Mouse (Mus musculus) erythroblast, embryonic 14.5 days (primary cell): ENCODE data around the gene Aldh3a2. TPM values are rescaled to one million over a fixed set of nuclear protein-coding genes. Genes with fewer than 3 reads are reported as not detected.
"Not testable (repeated sequence)": the region's sequence is repeated elsewhere in the genome, so short reads cannot be mapped to it uniquely, and the experiment has no call there.

Experiments
- H3K27me3 ChIP-seq: 2 replicates; pipeline ENCODE4 v1.6.1; 2012; ENCODE audit warnings: inconsistent platforms; ENCODE audit not compliant: control insufficient read depth
- H3K36me3 ChIP-seq: 2 replicates; pipeline ENCODE4 v1.6.1; 2012; ENCODE audit warnings: mild to moderate bottlenecking, inconsistent platforms; ENCODE audit not compliant: control insufficient read depth
- H3K4me1 ChIP-seq: 2 replicates; pipeline ENCODE4 v1.6.1; 2012; ENCODE audit warnings: inconsistent platforms; ENCODE audit not compliant: control insufficient read depth
- H3K4me3 ChIP-seq: replicated peaks from 2 replicates; pipeline ENCODE3; 2012; ENCODE audit warnings: moderate library complexity, mild to moderate bottlenecking, inconsistent platforms
- H3K9me3 ChIP-seq: 2 replicates; pipeline ENCODE4 v1.6.1; 2012; ENCODE audit warnings: low read length, inconsistent platforms, mixed read lengths; ENCODE audit not compliant: control insufficient read depth
- GATA1 ChIP-seq: IDR thresholded peaks from 2 replicates; pipeline ENCODE4 v1.6.1; 2012; ENCODE audit warnings: low read length, inconsistent platforms, mixed read lengths
- TAL1 ChIP-seq: IDR thresholded peaks from 3 replicates; pipeline ENCODE4 v1.6.1; 2012; ENCODE audit warnings: low read length, inconsistent platforms, mixed read lengths
- polyA plus RNA-seq: library from polyadenylated mRNA; stranded (reverse); fragments of >175 nt; gene quantifications from 2 replicates; pipeline ENCODE4 v1.2.3, GENCODE M21; 2012

The Aldh3a2 gene
- polyA plus RNA-seq, 1 experiment, result not detected

DNA sequence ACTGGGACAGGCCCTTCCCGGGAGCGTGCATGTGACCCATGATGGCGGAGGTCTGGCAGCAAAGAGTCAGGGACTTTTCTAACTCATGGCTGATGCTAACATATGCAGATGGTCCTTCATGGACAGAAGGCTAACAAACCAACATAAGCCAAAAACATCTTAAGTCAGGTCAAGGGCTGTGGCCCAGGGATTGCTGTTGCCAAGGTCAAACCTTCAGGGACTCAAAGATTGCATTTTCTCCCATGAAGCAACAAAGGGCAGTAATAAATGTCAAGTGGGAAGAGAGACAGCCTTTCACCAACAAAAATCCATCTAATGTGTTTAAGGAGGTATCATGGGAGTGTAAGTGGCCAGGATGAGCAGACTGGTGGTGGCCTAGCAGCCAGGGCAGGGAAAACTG is 61.1 kb downstream of the Aldh3a2 start:
- H3K36me3 ChIP-seq, result no peaks in the 10 kb centered on the region
- H3K27me3 ChIP-seq, result no peaks in the 10 kb centered on the region; the same call in 1 of the 2 replicates
- H3K9me3 ChIP-seq, result no peaks in the 10 kb centered on the region
- no peaks in the 10 kb centered on the region for H3K4me1 ChIP-seq
- H3K4me3 ChIP-seq, result no peak overlapping the region
- TF ChIP-seq TAL1, result no peak

DNA sequence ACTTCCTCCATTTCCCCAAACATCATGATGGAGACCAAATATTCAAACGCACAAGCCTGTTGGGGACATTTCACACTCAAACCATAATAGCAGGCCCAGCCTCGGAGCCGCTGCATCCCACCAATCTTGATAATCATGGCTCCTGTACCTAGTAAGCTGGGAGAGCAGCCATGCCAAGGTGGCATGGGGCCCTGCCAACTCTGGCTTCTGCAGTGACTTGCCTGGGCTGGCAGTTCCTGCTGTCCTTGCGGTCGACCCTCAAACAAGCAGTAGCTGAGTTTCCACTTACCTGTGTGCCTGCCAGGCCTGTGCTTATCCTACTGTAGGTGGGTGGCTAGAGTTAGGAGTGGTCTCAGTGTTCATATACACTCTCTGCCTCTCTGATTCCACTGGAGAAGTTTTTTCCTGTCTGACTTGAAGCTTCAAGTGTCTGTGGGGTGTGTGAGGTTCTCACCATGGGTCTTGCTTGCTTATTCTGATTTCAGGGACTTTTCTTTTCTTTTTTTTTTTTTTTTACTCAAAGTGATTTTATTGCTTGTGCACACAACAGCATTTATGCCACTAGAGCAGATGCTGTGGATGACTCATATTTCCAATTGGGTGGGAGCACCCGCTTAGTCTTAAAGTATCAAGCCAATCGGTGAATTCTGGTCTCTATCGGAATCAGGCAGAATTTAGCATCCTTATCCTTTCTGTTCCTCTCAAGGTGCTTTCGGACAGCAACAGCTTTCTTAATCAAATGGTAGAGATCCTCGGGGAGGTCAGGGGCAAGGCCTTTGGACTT is 61.9 kb downstream of the Aldh3a2 start:
- Histone ChIP-seq H3K27me3 (no peaks in the 10 kb centered on the region), H3K4me3 (no peak overlapping the region), H3K9me3 (no peaks in the 10 kb centered on the region), H3K36me3 (no peaks in the 10 kb centered on the region), H3K4me1 (no peaks in the 10 kb centered on the region)
- TF ChIP-seq TAL1 (no peak), GATA1 (no peak)

DNA sequence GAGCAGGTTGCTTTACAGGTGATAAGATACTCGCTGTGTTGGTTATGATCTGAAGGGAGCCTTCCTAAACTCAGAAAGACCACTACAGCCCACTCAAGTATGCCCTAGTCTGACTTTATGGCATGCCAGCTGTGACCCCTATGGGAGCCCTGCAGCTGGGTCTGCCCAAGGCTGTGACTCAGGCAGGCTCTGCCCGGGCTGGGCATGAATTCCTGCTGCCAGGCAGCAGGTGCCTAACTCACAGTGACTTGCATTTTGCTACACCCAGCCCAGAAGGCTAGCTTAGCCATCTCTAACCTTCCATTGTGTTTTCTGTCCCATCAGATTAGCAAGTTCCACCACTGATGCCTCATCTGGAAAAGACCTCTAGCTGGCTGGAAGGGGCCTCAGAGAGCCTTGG is 64.5 kb downstream of the Aldh3a2 start:
- Histone ChIP-seq H3K36me3 (no peaks in the 10 kb centered on the region), H3K9me3 (no peaks in the 10 kb centered on the region), H3K27me3 (no peaks in the 10 kb centered on the region), H3K4me3 (no peak overlapping the region), H3K4me1 (no peaks in the 10 kb centered on the region)
- TF ChIP-seq TAL1 (no peak), GATA1 (no peak)

DNA sequence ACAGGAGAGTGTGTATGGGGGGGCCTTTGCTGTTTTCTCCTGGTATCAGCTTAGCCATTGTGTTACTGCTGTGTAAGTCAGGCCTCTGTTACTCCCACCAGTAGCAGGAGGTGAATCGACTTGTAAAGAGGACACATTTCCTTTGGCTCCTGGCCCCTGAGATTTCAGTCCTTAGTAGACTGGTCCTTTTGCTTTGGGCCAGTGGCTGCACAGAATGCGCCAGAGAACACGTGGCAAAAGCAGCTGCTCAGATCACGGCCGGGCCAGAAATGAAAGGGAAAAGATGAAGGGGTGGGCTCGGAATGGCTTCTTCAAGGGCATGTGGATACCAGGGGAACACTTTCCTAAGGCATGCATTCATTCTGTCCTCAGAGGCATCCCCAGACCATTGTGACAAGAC is 65.1 kb downstream of the Aldh3a2 start:
- TF ChIP-seq GATA1, result no peak
- no peak for TF ChIP-seq TAL1

DNA sequence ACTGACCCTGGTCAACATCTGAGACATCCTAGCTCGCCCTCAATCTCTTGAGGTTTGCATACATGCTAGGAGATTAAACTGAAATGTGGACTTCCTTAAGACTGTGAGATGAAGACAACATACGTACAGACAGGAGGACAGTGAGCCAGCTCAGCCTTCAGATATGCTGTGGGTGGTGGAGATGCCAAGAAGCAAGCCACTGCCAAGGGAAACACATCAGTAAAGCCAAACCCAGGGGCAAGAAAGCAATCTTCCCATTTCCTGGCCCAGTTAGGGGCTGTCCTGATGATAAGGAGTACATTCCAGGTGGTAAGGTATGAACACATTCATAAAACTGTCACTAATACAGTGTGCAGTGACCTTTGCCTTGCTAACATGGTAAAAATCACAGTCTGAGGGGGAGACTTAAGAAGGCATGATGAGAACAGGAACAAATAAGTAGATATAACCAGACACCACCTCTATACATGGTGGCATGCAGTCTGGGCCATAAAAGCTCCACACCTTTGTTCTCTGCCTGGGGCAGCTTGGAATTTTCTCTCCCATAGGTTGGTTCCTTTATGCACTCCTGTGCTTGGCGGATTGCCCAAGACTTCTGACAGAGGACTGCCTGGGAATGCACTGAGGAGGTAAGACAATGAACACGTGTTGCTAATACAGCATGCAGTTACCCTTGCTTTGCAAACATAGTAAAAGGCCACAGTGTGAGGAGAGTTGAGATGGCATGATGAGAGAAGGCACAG is 67.5 kb downstream of the Aldh3a2 start:
- no peaks in the 10 kb centered on the region for H3K36me3 ChIP-seq
- no peak for TF ChIP-seq TAL1

More for the DNA sequence above, 65.1 kb downstream of the Aldh3a2 start:
- Histone ChIP-seq H3K4me3 (no peak overlapping the region), H3K9me3 (no peaks in the 10 kb centered on the region), H3K4me1 (no peaks in the 10 kb centered on the region), H3K36me3 (no peaks in the 10 kb centered on the region), H3K27me3 (no peaks in the 10 kb centered on the region)

DNA sequence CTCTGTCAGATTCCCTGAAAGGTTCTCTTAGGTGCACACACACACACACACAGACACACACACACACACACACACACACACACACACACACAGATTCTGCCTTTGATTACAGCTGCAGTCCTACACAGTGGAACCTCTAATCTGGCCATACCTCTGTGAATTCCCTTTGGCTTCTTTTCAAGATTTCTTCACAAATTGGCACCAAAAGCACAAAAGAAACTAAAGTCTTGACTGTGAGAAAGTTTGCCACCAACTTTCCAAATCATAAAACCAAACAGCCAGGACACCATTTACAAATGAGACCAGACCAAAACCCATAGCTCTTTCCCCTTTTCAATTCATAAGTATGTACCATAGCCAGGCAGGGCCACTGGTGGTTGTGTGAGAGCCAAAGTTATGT is 69.3 kb downstream of the Aldh3a2 start:
- Histone ChIP-seq H3K9me3 (no peaks in the 10 kb centered on the region), H3K27me3 (peaks cover 13% of the 10 kb centered on the region), H3K4me3 (no peak overlapping the region), H3K36me3 (no peaks in the 10 kb centered on the region), H3K4me1 (no peaks in the 10 kb centered on the region)
- TF ChIP-seq TAL1, result no peak
- no peak for TF ChIP-seq GATA1

More for the DNA sequence above, 67.5 kb downstream of the Aldh3a2 start:
- no peaks in the 10 kb centered on the region for H3K4me1 ChIP-seq
- H3K9me3 ChIP-seq, result no peaks in the 10 kb centered on the region
- peaks cover 4% of the 10 kb centered on the region; the same call in 1 of the 2 replicates for H3K27me3 ChIP-seq
- H3K4me3 ChIP-seq, result no peak overlapping the region

DNA sequence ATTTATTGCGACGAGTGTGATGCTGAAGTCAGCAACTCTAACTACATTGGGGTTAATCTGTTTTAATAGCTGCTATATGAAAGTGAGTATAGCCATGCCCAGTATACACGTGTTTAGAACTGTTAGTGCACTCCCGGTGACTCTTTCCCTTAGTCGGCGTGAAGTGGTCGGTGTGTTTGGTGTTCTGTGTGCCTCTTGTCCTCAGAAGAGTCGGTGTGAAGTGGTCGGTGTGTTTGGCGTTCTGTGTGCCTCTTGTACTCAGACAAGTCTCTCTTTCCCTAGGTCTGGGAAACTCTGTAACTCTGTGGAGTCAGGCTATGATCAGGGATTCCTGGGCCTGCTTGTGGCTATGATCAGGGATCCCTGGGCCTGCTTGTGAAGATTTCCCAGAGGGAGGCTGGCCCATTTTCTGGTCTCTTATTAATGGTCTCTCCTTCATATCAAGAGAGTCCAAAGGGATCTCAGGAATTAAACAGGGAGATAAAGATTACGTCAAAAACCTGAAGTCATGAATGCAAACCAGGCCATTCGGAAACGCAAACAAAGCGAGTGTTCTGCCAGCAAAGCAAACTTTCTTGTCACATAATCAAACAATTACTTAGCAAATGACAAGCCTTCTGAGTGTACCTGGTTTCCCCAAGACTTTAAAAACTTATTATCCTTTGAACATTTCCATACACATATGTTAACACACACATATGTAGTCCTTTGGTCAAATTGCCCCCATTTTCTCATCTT is 70.5 kb downstream of the Aldh3a2 start:
- H3K4me3 ChIP-seq, result no peak overlapping the region
- H3K9me3 ChIP-seq, result no peaks in the 10 kb centered on the region
- peaks cover 13% of the 10 kb centered on the region for H3K27me3 ChIP-seq
- H3K36me3 ChIP-seq, result no peaks in the 10 kb centered on the region
- H3K4me1 ChIP-seq, result no peaks in the 10 kb centered on the region
- TF ChIP-seq TAL1 (no peak), GATA1 (no peak)

DNA sequence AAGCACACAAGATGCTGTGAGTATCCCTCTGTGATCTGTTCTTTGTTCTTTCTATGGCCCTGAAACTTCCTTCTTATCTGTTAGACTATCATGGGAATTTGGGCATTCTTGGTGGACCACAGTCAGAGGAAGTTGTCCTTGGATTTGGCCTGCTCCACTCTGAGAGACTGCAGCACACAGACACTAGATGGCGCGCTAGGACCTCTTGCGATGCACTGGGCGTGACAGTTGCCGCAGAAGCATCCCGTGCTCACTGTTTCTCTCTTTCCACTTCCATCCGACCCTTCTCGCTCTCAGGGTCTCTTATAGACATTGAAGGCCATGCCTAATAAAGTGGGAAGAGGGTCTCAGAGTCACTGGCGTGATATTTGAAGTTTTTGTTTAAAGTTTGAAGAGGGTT is 73.9 kb downstream of the Aldh3a2 start:
- H3K36me3 ChIP-seq, result no peaks in the 10 kb centered on the region
- H3K27me3 ChIP-seq, result peaks cover 13% of the 10 kb centered on the region
- H3K9me3 ChIP-seq, result no peaks in the 10 kb centered on the region
- no peak for TF ChIP-seq TAL1
- TF ChIP-seq GATA1, result no peak
- no peak overlapping the region for H3K4me3 ChIP-seq
- H3K4me1 ChIP-seq, result peaks cover 2% of the 10 kb centered on the region

DNA sequence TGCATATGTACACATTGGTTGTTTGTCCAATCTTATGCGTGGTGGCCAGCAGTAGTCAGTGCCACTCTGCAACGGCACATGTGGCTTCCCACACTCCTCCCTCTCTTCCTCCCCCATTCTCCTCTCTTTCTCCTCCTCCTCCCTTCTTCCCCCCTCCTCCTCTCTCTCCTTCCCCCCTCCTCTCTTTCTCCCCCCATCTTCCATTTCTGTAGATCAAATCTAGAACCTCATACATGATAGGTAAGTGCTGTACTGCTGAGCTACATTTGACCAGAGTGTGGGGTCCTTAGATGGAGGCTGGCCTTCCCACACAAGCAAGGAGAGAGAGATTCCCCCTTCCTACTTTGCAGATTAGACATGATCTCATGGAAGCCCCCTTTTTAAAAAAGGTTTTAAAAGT is 74.5 kb downstream of the Aldh3a2 start:
- Histone ChIP-seq H3K27me3 (peaks cover 13% of the 10 kb centered on the region), H3K4me1 (peaks cover 2% of the 10 kb centered on the region), H3K4me3 (no peak overlapping the region), H3K36me3 (no peaks in the 10 kb centered on the region), H3K9me3 (no peaks in the 10 kb centered on the region)
- TF ChIP-seq TAL1 (no peak), GATA1 (no peak)

DNA sequence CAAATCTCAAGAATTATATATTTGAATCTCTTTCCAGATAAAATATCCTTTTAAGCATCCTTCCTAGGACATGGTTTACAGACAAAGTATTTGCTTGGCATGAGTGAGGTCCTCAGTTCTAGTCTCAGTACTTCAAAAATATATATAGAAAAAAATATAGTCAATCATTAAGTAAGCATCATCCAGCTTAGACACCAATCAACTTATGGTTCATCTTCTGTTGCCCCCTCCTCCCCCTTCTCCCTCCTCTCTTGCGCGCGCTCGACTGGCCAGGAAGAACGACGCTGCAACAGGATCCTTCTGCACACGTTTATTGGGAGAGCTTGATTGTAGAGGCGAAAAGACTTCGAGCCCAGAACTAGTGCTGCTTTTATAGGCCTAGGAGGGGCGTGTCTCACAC is 75.1 kb downstream of the Aldh3a2 start:
- not testable (repeated sequence) for H3K4me3 ChIP-seq, H3K9me3 ChIP-seq, H3K36me3 ChIP-seq, H3K4me1 ChIP-seq
- peaks cover 13% of the 10 kb centered on the region for H3K27me3 ChIP-seq
